Mouse (Mus musculus): ENCODE results near the gene Palm.

The Palm gene

GRCm38 (mm10) chr10:79772320-79772719 is 21.1 kb upstream of the Palm start:
- no peak for DNase-seq (ENCODE audit: low spot score in 2 of 2)

DNA sequence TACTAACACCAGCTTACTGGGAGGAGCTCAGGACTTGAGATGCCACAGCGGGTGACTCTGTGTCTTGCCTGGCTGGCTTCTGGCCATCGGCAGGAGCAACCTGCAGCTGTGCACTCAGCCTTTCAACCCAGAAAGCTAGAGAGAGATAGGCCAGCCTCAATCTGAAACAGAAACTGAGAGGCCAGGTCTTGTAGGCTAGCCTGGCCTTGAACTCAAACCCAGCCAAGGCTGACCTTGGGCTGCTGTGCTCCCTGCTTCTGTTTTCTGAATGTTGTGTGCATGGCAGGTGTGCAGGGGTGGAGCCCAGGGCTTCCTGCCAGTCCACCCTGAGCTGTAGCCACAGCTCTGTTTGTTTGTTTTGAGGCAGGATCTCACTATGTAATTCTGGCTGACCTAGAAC is 20.2 kb upstream of the Palm start:
- no peak for DNase-seq (ENCODE audit: low spot score in 2 of 2)

- DNase-seq (ENCODE audit: low spot score in 2 of 2) = no peak
Observed at GRCm38 (mm10) chr10:79774486-79775279, 18.7 kb upstream of the Palm start.

DNA sequence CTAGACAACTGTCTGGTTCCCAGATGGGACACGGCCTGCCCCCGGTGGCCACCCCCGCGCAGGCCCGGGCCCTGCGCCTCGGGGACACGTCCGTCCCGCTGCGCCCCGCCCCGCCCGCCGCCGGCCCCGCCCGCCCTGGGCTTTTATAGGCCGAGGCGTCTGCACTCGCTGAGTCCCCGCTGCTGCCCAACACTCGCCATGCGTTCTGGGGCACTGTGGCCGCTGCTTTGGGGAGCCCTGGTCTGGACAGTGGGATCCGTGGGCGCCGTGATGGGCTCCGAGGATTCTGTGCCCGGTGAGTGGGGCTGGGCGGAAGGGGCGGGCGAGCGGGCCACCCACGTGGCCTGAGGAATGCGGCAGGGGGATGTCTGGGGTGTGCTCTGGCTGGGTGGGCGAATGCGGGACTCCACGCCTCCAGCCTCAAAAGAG is 16.3 kb upstream of the Palm start, which contains the start of gene Fstl3:
TSS of gene Fstl3 (plus strand) at position 170 of the 429 bp plus-strand sequence.
- DNase-seq (ENCODE audit: low spot score in 2 of 2) = no peak

DNA sequence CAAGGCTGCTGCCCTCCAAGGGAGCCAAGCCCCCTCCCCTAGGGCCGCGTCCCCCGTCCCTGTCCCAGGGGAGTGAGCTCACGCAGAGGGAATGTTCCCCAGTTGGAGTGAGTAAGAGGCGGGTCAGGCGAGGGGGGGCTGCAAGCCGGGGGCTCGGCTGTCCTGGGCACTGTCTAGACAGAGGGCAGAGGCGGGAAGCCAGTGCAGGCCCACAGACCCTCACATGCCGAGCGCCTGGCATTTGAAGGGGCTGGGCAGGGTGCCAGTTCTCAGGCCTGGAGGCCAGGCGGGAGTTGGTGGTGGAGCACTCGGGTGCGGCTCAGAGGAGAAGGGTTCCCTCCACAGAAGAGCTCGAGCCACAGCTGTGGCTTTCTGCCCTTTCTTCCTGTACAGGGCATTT is 15.4 kb upstream of the Palm start:
- no peak for DNase-seq (ENCODE audit: low spot score in 2 of 2)

DNA sequence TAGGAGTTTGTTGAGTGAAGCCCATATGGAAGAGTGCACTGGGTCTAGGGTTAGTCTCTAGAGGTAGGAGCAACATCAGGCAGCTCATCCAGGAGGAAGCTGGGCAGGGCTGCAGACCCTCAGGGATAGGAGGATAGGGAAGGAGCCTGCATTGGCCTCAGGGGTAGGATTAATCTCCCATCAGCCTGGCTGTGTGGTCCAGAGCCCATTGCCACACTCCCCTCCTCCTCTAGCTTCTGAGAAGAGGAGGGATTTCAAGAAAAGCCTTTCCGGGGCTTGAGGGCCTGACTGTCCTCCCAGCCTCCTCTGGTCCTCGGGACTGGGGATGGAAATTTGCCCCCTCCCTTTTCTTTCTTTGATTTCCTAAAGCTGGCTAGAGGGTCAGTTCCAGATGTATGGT is 14.2 kb upstream of the Palm start:
- no peak for DNase-seq (ENCODE audit: low spot score in 2 of 2)

DNA sequence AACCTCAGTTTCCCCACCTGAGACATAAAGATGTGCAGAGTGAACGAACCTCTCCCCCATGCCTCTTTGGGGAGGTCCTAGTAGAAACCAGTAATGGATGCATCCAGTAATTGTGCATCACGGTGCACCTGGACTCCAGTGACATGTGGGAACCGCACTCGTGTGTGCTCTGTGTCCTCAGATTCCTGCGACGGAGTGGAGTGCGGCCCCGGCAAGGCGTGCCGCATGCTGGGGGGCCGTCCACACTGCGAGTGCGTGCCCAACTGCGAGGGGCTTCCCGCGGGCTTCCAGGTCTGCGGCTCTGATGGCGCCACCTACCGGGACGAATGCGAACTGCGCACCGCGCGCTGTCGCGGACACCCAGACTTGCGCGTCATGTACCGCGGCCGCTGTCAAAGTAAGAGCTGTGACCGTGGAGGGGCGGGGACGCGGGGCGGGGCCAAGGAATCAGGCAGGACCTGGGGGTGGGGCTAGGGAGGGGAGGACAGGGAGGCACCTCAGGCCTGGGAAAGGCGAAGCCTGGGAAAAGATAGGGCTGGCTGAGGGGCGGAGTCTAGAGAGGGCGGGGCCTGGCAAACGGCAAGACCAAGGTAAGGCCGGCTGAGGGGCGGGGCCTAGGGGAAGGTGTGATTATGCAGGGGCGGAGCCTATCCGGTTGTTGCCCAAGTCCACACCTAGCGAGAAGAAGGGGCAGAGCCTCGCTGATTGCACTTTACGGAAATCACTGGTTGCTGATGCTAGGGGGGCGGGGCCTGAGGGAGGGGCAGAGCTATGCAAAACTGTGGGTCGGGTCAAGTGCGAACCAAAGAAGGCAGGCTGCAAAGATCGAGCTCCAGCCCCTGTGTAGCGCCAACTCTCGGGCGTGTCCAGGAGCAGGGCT is 13.3 kb upstream of the Palm start:
- DNase-seq (ENCODE audit: low spot score in 2 of 2) = peak; percentile 89 to 95

DNA sequence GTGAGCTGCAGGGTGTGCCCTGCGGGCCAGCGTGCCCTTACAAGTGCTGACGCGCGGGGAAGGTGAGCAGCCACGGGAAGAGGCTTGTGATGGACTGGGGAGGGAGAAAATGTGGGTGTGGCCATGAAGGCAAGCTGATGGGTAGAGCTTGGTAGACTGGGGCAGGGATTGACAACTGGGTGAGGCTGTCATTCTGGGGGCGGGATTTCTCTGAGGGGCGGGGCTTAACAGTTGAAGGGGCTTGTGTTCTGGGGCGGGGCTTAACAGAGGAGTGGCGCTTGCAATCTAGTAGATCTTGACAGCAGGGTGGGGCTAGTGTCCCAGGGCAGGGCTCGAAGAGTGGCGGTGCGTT is 12.7 kb upstream of the Palm start:
- DNase-seq (ENCODE audit: low spot score in 2 of 2) = peak; percentile 66 to 68

- no peak for DNase-seq (ENCODE audit: low spot score in 2 of 2)
Observed at GRCm38 (mm10) chr10:79781139-79781538, 12.2 kb upstream of the Palm start.

- DNase-seq (ENCODE audit: low spot score in 2 of 2) = peak; percentile 66 to 77
Observed at GRCm38 (mm10) chr10:79781956-79782355, 11.4 kb upstream of the Palm start.

GRCm38 (mm10) chr10:79783050-79783449 is 10.3 kb upstream of the Palm start:
- no peak for DNase-seq (ENCODE audit: low spot score in 2 of 2)

DNA sequence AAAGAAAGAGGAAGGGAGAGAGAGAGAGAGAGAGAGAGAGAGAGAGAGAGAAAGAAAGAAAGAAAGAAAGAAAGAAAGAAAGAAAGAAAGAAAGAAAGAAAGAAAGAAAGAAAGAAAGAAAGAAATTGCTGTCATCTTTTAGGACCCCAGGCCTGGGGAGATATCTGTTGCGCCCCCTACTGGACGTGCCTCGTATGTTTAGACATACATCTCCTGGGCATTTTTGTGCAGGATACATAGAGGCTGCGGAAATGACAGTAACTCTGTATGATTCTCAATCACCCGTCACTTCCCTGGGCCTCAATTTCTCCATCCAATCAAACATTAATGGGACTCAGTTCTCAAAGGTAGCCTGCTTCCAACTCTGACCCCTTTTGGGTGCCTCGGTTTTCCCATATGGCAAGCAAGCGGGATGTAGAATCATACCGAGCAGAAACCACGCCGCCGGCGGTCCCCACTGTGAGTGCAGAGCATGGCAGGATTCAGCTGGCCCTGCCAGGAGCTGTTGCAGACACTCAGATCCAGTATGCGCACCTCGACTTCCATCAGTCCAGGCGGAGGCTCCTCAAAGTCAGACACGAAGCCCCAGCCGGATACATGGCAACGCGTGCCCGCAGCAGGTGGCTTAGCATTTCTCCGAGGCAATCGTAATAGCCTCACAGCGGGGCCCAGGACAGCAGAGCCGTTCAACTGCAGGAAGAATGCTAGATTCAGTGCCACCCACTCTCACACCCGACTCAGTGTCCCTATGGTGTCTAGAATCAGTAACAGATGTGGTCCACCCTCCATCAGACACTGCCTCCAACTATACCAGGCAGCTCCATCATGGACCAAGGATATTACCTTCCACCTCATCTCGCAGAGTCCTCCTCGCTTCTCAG is 9.2 kb upstream of the Palm start:
- DNase-seq (ENCODE audit: low spot score in 2 of 2) = peak in 1 of 2 experiments; percentile 73

DNA sequence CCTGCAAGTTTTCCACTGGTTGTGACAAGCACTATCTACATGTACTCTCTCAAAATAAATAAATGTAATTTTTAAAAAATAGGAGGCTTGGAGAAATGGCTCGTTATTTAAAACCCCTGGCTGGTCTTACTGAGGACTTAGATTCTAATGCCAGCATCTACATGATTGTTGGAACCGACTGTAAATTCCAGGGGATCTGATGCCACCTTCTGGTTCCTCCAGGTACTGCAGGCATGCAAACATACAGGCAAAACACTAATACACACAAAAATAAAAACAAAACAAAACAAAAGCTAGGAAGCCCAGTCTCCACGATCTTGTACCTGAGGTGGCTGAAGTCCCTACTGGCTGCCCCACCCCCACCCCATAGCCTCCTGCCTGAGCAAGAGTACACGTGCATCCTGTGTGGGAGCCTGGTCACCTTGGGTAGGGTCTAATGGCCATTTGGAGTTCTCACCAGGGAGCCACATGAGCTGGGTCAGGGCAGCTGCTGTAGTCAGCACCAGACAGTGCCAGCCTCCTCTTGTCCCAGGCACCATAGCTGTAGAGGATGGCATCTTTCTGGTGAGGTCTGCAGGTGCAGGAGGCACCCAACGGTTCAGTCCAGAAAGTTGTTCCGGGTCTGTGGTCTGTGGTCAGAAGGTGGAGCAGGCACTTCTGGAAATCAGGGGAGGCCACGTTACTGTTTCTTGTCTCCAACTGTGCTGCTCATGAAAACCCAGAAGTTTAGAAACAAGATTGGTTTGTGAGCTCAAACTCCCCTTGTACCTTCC is 4.8 kb upstream of the Palm start:
- DNase-seq (ENCODE audit: low spot score in 2 of 2) = peak; percentile 64 to 82

DNA sequence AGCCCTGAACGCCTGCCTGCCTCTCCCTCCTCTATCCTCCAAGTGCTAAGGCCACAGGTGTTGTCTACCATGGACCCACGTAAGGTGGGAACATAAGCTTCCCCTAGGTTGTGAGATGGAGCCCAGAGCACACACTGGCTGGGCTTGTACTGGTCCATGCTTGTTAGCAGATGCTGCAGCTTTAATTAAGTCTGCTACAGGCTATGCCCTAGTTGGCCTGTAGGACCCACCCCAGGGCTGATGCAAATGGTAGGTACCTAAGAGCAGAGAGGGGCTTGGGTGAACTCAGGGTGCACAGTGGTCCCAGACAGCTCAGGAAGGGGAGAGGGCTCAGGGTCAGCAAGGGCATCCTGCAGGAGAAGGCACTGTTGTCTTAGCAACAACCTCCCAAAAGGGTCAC is 3.8 kb upstream of the Palm start:
- DNase-seq (ENCODE audit: low spot score in 2 of 2) = no peak

- DNase-seq (ENCODE audit: low spot score in 2 of 2) = no peak
Observed at GRCm38 (mm10) chr10:79790861-79791260, 2.5 kb upstream of the Palm start, which contains the start of gene Prss57. Prss57 (minus strand) TSS chr10:79790961.

- no peak for DNase-seq (ENCODE audit: low spot score in 2 of 2)
Observed at GRCm38 (mm10) chr10:79792339-79793040, 882 bp upstream of the Palm start.

DNA sequence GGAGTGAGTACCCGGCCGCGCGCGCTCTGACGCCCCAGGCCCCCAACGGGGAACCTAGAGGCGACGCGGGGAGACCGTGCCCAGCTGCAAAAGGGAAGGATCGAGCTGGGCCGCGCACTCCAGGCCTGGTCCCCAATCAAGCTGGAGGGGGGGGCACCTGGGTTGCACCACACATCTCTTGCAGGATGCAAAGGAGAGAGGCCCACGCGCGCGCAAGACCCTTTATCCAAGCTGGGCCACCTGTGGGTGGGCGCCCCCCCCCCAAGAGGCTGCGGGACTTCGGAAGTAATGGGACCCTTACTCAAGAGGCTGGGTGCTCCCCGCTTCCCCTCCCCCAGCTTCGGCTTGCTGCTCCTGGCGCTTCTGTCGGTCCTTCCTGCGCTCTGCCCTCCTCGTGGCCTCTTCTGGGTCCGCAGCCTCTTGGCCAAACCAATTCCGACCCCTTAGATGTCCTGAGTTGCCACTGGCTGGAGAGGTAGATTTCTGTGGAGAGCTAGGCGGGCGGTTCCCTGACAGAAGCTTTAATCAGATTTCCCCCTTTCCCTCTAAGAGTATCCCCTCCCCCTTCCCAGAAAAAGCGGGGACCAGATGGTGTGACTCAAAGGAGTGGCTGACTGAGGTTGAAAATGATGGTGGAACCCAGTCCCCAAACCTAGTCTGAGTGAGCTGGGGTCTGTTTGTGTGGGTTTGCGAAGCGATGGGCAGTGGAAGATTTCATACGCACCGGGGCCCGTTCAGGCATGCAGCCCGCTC is 542 bp downstream of the Palm start:
- peak; percentile 45 for DNase-seq (ENCODE audit: low spot score in 2 of 2)

DNA sequence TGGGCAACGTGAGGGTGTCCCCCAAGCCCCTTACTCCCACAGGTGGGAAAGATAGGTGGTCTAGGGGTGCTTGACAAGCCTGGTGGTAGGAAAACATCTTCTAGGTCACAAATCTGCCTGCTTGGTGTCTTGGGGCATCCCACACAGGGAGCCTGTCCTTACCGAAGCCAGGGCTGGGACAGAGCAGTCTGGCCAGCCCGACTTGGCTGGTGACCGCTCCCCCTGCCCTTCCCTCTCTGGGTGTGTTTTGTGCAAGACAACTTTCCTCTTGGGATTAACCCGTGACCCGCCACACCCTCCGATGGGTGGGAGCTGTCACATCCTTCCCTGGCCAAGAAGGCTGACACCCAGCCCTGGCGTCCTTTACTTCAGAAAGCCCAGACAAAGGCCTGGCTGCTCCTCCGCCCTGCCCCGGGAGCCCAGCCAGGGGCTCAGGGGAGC is 1.1 kb downstream of the Palm start:
- no peak for DNase-seq (ENCODE audit: low spot score in 2 of 2)

DNA sequence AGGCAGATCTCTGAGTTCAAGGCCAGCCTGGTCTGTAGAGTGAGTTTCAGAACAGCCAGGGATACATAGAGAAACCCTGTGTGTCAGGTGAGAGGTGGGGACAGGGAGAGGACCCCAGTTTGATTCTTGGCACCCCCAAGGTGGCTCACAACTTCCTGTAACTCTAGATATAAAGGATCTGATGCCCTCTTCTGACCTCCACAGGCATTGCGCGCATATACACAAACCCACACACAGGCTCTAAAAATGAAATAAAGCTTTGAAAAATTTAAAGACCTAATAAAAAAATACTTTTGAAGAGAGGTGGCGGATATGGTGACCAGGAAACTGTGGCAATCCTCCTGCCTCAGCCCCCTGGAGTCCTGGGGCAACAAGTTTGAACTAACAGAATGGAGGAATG is 2.5 kb downstream of the Palm start:
- no peak for DNase-seq (ENCODE audit: low spot score in 2 of 2)

DNA sequence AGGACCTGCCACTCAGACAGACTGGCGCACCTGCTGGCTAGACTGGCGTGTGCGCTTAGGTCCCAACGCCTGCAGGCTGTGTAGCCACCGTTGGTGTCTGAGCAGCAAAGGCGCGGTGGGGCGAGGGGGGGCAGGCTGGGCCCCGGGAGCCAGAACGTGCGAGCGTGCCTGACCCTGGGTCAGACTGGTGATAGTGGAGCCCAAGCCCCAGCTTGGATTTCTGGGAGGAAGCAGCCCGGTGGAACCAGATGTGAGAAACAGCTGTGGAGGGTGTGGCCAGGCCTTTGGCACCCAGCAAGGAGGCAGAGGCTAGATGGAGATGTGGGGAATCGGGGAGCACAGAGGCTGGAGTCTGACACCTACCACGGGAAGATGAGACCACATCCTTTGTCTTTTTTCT is 4.0 kb downstream of the Palm start:
- DNase-seq (ENCODE audit: low spot score in 2 of 2) = no peak

Measured in thymus, postnatal 10 days (tissue).